Mouse (Mus musculus) midbrain, embryonic 10.5 days (tissue): ENCODE results near the gene Ccdc42. TPM values are rescaled to one million over a fixed set of nuclear protein-coding genes. Genes with fewer than 3 reads are reported as not detected.

Experiments used
- DNase-seq: peaks from one replicate; pipeline ENCODE4 v3.0.0-alpha.2; 2017; ENCODE audit warnings: low spot score
- H3K27ac ChIP-seq: fragments of 300-500 bp; sonication (generic); replicated peaks from 2 replicates; pipeline ENCODE4 v1.5.1; 2016; ENCODE audit warnings: mild to moderate bottlenecking
- H3K27me3 ChIP-seq: fragments of 300-500 bp; sonication (generic); 2 replicates; pipeline ENCODE4 v1.6.1; 2016; ENCODE audit warnings: low read depth, mild to moderate bottlenecking; ENCODE audit not compliant: poor library complexity, severe bottlenecking
- H3K36me3 ChIP-seq: fragments of 300-500 bp; sonication (generic); 2 replicates; pipeline ENCODE4 v1.6.1; 2016; ENCODE audit warnings: mild to moderate bottlenecking, moderate library complexity
- H3K4me1 ChIP-seq: fragments of 300-500 bp; sonication (generic); 2 replicates; pipeline ENCODE4 v1.6.1; 2016
- H3K4me3 ChIP-seq: fragments of 300-500 bp; sonication (generic); 2 replicates; pipeline ENCODE4 v1.5.1; 2016; ENCODE audit warnings: mild to moderate bottlenecking, moderate library complexity
- H3K9me3 ChIP-seq: fragments of 300-500 bp; sonication (generic); replicated peaks from 2 replicates; pipeline ENCODE4 v1.6.1; 2016; ENCODE audit warnings: mild to moderate bottlenecking
- WGBS: fragments of 180-500 bp; shearing (Covaris S2); methylation state at CpG from one replicate; pipeline ENCODE4 v1.1.7; 2016; 5-methylcytosine and 5-hydroxymethylcytosine counted together
- polyA plus RNA-seq: library from polyadenylated mRNA; unstranded; fragments of >200 nt; fragmentation: Nextera tagmentation; extraction: Ambion mirVana; gene quantifications from 2 replicates; pipeline ENCODE4 v1.2.1, GENCODE M21; 2016

The Ccdc42 gene
- polyA plus RNA-seq, 1 experiment from 2014 or later, result 2.2 TPM

DNA sequence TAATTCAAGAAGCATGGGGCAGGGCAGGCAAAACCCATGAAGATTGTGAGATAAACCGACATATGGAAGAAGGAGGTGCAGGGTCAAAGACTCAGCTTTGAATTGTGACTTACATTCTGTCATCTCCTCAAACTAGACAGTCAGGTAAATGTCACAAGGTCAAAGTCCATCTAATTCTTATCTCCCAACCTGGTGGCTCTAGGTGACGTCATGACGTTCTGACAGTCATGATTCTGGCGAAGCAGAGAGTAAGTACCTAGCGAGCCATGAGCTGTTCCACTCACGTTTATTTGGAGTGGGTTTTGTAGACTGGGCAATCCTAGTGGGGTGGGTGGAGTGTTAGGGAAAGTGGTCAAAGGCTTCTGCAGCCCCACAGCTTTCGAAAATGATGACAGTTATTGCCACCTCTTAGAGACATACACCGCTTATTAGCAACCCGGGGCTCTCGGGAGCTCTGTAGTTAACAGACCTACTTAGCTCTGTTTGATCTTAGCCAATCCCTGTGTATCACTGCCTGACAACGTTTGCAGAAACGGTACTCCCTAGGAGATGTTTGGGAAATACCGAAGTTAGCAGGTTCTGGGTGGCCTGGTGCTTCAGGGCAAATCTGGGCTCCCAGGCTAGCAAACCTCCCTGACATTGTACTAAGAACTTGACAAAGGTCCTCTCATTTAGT lies 22.3 kb upstream of the Ccdc42 start:
- Histone ChIP-seq H3K27me3 (peaks cover 10% of the 10 kb centered on the region), H3K4me1 (peaks cover 5% of the 10 kb centered on the region), H3K27ac (no peak overlapping the region), H3K36me3 (no peaks in the 10 kb centered on the region), H3K9me3 (no peaks in the 10 kb centered on the region), H3K4me3 (no peak overlapping the region)
- DNase-seq, result no peak
- 86% methylated on average over 13 of the region's 13 CpGs for WGBS

DNA sequence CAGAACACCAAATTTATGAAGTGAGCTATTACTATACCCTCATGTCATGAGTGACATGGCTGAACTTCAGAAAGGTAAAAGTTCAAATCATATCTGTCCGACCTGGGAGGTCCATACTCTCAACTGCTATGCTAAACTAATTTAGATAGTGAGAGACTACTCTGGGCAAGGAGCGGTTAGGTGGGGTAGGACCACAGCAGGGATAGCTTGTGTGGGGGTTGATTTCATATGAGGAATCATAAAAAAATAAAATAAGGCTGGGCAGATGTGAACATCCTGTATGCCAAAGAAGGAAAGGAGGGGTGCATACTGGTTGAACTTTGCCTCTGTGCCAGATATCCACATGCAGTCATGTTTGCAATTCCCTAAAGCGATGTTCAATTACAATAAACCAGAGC lies 21.8 kb upstream of the Ccdc42 start:
- Histone ChIP-seq H3K36me3 (no peaks in the 10 kb centered on the region), H3K4me3 (no peak overlapping the region), H3K27ac (no peak overlapping the region), H3K4me1 (peaks cover 5% of the 10 kb centered on the region), H3K9me3 (no peaks in the 10 kb centered on the region), H3K27me3 (peaks cover 10% of the 10 kb centered on the region)
- WGBS, result 87% methylated on average over 3 of the region's 3 CpGs
- no peak for DNase-seq

DNA sequence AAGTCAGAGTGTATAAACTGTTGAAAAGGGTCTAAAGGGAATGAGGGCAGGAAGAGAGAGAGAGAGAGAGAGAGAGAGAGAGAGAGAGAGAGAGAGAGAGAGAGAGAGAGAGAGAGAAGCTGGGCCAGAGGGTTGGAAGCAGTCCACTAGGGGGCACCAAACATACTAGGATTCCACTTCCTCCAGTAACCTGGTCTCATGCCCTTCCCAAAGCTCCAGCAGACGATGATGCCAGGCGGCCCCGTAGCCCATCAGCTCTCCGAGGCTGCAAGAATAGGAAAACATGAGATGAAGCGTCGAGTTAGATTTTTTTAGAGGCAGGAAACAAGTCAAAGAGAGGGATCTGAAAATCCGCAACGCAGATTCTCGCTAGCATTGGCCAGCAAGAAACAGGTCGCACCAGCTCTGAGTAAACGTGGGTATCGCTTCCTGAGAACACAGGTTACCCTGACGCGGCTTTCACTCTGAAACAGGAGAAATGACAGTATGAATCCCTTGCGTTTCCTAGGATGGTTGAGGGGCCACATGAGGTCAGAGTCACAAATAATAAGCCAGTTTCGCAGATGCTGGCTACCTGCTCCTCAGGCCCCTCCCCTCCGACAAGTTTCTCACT lies 20.3 kb upstream of the Ccdc42 start:
- Histone ChIP-seq H3K27me3 (peaks cover 10% of the 10 kb centered on the region), H3K4me3 (peak overlapping the region; percentile 43), H3K27ac (no peak overlapping the region), H3K4me1 (peaks cover 5% of the 10 kb centered on the region), H3K36me3 (no peaks in the 10 kb centered on the region), H3K9me3 (no peaks in the 10 kb centered on the region)
- WGBS, result 24% methylated on average over 17 of the region's 17 CpGs
- peak; percentile 70 for DNase-seq

DNA sequence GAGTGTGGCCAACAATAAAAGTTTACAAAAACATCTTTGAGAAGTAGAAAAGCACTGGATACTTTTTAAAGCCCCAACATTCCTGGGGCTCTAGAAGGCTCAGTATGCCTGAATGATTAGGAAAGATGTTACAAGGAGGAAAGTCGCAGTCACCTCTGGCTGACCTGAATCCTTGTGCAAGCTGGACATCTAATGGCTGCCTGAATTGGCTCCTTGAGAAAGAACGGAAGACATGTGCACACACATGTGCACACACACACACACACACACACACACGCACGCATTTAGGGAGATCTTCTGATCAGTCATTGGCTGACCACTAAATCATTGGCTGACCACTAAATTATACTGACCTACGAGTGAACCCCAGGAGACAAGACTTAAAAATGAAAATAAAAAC lies 16.0 kb upstream of the Ccdc42 start:
- H3K9me3 ChIP-seq, result no peaks in the 10 kb centered on the region
- WGBS, result 95% methylated on average over 5 of the region's 5 CpGs
- H3K27ac ChIP-seq, result no peak overlapping the region
- H3K4me3 ChIP-seq, result no peak overlapping the region
- H3K4me1 ChIP-seq, result peaks cover 5% of the 10 kb centered on the region
- no peak for DNase-seq
- peaks cover 10% of the 10 kb centered on the region for H3K27me3 ChIP-seq
- no peaks in the 10 kb centered on the region for H3K36me3 ChIP-seq

DNA sequence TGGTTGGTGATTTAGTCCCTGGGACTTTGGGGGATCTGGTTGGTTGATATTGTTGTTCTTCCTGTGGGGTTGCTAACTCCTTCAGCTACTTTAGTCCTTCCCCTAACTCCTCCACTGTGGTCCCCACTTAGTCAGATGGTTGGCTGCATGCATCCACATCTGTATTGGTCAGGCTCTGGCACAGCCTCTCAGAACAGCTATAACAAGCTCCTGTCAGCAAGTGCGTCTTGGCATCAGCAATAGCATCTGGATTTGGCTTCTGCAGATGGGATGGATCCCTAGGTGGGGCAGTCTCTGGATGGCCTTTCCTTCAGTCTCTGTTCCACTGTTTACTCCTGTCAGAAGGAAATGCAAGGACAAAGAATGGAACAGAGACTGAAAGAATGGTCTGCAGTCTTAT lies 9.7 kb upstream of the Ccdc42 start:
- no peaks in the 10 kb centered on the region for H3K36me3 ChIP-seq
- no peak overlapping the region for H3K27ac ChIP-seq
- H3K4me1 ChIP-seq, result peaks cover 26% of the 10 kb centered on the region
- DNase-seq, result no peak
- no peaks in the 10 kb centered on the region for H3K9me3 ChIP-seq
- H3K27me3 ChIP-seq, result no peaks in the 10 kb centered on the region
- 88% methylated on average over 1 of the region's 1 CpGs for WGBS
- no peak overlapping the region for H3K4me3 ChIP-seq

DNA sequence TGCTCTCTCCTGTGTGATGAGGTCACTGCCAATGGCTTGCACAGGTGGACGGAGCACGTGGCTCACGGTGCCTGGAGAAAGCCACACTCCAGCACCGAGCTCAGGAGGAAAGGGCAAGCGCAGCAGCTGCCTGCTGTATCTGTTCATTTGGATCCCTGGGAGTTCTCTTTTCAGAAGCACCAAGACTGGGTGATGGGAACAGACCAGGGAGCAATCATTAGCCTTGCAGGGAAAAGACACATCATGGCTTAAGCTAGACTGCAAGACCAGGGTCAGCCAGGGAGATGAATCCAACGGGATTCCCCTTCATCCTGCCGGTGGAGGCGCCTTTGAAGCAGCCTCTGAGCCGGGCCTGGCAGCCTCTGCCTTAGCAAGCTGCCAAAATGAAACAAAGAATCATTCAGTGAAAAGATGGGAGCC lies 7.3 kb upstream of the Ccdc42 start:
- DNase-seq, result peak; percentile 59
- Histone ChIP-seq H3K36me3 (no peaks in the 10 kb centered on the region), H3K27me3 (no peaks in the 10 kb centered on the region), H3K4me1 (peaks cover 26% of the 10 kb centered on the region), H3K27ac (peak overlapping the region; percentile 55), H3K9me3 (no peaks in the 10 kb centered on the region), H3K4me3 (peak overlapping the region; percentile 9; the same call in 1 of the 2 replicates)
- WGBS, result 37% methylated on average over 9 of the region's 9 CpGs

DNA sequence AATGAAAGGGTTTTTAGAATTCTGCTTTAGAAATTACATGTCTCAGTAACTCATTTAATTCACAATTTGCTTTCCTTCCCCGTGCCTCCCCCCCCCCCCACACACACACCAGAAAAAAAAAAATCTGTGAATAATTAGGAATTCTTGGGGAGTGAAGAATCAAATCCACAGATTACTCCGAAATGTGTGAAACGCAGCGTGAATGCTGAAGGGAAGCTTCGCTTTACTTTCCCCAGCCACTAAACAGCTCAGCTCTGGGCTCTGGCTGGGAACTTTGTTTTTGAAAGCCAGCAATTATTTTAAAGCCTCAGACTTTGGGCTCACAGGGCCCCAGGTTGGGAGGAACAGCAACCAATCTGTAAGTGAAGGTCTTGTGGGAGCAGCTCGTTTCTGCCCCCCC lies 6.3 kb upstream of the Ccdc42 start:
- 41% methylated on average over 6 of the region's 6 CpGs for WGBS
- H3K9me3 ChIP-seq, result no peaks in the 10 kb centered on the region
- peaks cover 26% of the 10 kb centered on the region for H3K4me1 ChIP-seq
- H3K36me3 ChIP-seq, result no peaks in the 10 kb centered on the region
- no peak overlapping the region; the same call in 1 of the 2 replicates for H3K27ac ChIP-seq
- no peak for DNase-seq
- no peak overlapping the region for H3K4me3 ChIP-seq
- no peaks in the 10 kb centered on the region for H3K27me3 ChIP-seq

DNA sequence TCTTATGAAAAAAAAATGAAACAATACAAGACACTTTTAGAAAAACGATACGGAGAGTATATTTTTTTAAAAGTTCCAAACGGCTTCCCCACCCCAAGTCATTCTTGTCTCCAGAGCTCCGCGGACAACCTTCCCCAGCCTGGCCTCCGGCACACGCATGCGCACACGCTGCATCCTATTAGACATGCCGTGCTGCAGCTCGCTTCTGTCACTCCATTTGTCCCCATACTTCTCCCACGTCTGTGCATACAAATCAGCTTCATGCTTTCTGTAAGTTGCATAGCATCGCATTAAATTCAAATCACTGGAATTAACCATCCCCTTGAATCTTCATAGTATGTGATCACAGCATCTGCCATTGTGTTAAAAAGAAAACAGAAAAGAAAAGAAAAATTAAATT lies 3.6 kb upstream of the Ccdc42 start:
- Histone ChIP-seq H3K36me3 (no peaks in the 10 kb centered on the region), H3K27ac (no peak overlapping the region), H3K27me3 (no peaks in the 10 kb centered on the region), H3K4me1 (peaks cover 27% of the 10 kb centered on the region), H3K4me3 (no peak overlapping the region), H3K9me3 (no peaks in the 10 kb centered on the region)
- DNase-seq, result no peak
- WGBS, result 92% methylated on average over 13 of the region's 13 CpGs

DNA sequence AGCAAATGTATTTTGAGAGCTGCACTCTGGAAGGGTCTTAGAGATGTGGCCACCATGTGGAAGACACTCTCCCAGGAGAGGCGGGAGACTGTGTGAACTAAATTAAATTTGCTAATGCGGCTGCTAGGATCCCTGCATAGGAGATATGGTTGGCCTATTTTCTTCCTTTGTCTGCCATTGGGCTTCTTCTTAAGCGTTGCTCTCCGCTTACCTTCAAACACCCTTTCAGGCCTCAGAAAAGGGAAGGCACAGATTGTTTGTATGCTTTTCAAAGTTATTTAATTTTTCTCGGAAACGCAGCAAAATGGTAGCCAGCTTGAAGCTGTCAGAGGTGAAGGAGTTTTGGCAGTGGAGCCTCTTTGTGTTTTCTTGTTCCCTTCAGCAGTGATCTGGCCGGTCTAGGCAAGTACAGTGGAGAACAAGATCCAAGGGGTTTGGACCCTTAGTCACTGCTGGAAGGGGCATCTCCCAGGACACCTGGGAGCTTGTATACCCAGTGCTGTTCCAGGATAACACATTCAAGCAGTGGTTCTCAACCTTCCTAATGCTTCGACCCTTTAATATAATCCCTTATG lies 2.8 kb upstream of the Ccdc42 start:
- WGBS, result 76% methylated on average over 8 of the region's 8 CpGs
- no peak overlapping the region for H3K4me3 ChIP-seq
- peaks cover 27% of the 10 kb centered on the region for H3K4me1 ChIP-seq
- H3K27ac ChIP-seq, result no peak overlapping the region
- no peaks in the 10 kb centered on the region for H3K36me3 ChIP-seq
- no peaks in the 10 kb centered on the region for H3K9me3 ChIP-seq
- no peak for DNase-seq
- no peaks in the 10 kb centered on the region for H3K27me3 ChIP-seq

DNA sequence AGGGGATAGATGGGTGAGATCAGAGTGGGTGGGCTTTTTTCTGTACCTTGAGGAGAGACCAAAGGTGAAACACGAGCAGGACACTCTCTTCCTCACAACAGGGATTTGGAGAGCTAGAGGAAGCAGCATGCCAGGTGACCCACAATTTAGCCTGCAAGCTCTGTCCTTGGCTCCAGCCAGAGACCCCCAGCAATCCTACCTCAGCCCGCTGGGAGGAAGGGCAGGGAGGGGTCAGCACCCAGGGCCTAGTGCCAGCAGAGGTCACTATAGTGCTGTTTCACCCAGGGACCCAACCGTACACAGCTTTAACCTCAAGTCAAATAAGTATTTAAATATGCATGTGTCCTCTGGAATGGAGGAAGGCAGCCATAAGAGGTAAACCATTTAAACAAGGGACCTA lies 931 bp upstream of the Ccdc42 start:
- Histone ChIP-seq H3K27me3 (peaks cover 10% of the 10 kb centered on the region), H3K4me3 (no peak overlapping the region), H3K27ac (no peak overlapping the region), H3K9me3 (no peaks in the 10 kb centered on the region), H3K4me1 (peaks cover 26% of the 10 kb centered on the region), H3K36me3 (no peaks in the 10 kb centered on the region)
- WGBS, result 19% methylated on average over 3 of the region's 3 CpGs
- no peak for DNase-seq

DNA sequence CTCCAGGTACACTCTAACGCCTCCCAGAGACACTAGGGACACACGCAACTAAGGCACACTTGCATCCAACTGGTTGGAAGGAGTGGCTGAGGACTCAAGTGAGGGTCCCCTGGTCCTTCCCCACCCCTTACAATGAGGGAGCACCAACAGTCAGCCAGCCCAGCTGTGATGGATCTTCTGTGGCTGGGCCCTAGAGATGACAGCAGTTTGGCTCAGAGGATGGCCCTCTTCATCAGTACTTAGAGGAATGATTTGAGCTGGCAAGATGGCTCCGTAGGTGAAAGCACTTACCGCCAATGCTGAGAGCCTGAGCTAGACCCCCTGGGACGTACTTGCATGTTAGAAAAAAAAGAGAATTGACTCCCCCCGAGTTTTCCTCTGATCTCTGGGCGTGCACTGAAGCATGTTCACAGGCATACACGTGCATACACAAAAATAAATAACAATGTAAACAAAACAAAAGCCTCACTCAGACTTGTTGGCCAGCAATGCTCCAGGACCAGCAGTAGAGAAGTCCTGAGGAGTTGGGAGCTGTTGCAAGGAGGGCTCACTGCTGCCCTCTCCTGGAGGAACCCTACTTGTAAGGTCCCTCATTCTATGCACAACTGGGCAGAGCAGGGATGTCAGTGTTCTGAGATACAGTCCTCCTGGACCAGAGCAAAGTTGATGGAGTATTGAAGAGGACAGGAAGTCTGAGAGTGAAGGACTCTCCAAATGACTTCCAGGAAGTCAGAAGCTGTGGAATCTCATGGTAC lies 2.4 kb downstream of the Ccdc42 start:
- peak; percentile 71 for DNase-seq
- H3K27ac ChIP-seq, result no peak overlapping the region
- peaks cover 18% of the 10 kb centered on the region for H3K27me3 ChIP-seq
- H3K4me3 ChIP-seq, result no peak overlapping the region
- WGBS, result 63% methylated on average over 8 of the region's 8 CpGs
- no peaks in the 10 kb centered on the region for H3K9me3 ChIP-seq
- H3K4me1 ChIP-seq, result peaks cover 50% of the 10 kb centered on the region
- no peaks in the 10 kb centered on the region for H3K36me3 ChIP-seq

DNA sequence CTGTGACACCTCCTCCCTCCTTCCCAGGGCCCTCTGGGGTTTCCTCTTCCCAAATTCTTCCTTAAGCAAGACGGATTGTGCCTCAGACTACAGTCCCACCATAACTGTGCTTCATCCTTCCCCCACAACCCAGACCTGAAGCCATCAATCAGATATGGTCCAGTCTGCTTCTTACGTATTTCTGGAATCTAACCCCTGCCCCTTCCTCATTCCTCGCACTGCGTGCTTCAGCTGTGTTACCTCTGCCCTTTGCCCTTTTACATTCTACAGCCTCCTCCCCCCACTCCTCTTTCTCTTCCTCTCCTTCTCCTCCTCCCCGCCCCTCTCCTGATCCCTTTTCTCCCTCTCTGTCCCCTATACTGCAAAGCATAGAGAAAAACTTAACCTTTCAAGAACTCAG lies 4.9 kb downstream of the Ccdc42 start:
- WGBS, result 11% methylated on average over 5 of the region's 5 CpGs
- no peak overlapping the region for H3K4me3 ChIP-seq
- no peak for DNase-seq

DNA sequence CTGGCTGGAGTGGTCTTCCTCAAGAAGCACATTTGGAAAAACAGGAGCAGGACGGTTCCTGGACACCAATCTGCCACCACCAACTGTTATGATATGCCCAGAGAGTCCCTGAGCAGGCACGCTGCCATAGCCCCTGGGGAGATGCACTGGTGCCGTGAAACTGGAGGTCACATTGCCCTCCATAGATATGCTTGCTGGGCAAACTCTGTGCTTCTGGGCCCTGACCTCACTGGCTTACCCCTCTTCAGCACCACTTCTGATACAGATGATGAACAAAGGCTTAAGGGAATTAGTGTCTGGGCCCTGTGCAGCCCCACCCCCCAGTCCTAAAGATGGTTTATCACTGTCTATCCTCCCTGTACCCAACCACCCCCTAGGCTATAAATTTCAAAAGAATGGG lies 6.4 kb downstream of the Ccdc42 start:
- Histone ChIP-seq H3K27ac (no peak overlapping the region; the same call in 1 of the 2 replicates), H3K4me1 (peaks cover 43% of the 10 kb centered on the region), H3K36me3 (no peaks in the 10 kb centered on the region), H3K4me3 (no peak overlapping the region), H3K27me3 (peaks cover 21% of the 10 kb centered on the region), H3K9me3 (no peaks in the 10 kb centered on the region)
- 71% methylated on average over 3 of the region's 3 CpGs for WGBS
- no peak for DNase-seq

More for the DNA sequence above, 4.9 kb downstream of the Ccdc42 start:
- H3K27ac ChIP-seq, result no peak overlapping the region
- H3K9me3 ChIP-seq, result no peaks in the 10 kb centered on the region
- peaks cover 50% of the 10 kb centered on the region for H3K4me1 ChIP-seq
- peaks cover 21% of the 10 kb centered on the region for H3K27me3 ChIP-seq
- no peaks in the 10 kb centered on the region for H3K36me3 ChIP-seq
